Mouse (Mus musculus): ENCODE results near the gene Rgl3.

DNA sequence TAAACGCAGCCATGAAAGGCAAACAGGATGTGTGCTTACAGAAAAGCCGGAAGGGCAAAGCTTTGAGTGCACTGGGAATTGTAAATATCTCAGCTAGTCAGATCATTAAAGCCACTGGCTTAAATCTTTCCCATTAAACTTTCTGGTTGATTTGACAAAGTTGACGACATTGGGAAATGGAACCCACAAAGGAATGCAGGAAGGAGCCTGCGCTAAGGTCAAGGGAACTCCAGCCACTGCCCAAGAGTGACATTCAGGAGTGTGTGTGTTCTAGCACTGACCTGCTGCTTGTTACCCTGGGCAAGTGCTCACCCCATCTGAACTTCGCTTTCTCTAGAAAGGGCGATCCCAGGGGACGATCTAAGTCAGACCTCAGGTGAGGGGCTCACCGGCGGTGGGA, 29.1 kb downstream of the Rgl3 start:
- TF ChIP-seq POLR2A (IDR thresholded peaks at IDR 0.05; ENCODE audit: extremely low read depth, insufficient read depth, low read length) (no peak), CTCF (IDR thresholded peaks at IDR 0.05; ENCODE audit: low read depth, low read length) (no peak)
